Mouse (Mus musculus): ENCODE data around the gene Cux2. TPM values are rescaled to one million over a fixed set of nuclear protein-coding genes. Genes with fewer than 3 reads are reported as not detected.

Cux2 gene
- total and polyA plus RNA-seq, 3 experiments: 1.4 to 3.5 TPM; not detected in 1

DNA sequence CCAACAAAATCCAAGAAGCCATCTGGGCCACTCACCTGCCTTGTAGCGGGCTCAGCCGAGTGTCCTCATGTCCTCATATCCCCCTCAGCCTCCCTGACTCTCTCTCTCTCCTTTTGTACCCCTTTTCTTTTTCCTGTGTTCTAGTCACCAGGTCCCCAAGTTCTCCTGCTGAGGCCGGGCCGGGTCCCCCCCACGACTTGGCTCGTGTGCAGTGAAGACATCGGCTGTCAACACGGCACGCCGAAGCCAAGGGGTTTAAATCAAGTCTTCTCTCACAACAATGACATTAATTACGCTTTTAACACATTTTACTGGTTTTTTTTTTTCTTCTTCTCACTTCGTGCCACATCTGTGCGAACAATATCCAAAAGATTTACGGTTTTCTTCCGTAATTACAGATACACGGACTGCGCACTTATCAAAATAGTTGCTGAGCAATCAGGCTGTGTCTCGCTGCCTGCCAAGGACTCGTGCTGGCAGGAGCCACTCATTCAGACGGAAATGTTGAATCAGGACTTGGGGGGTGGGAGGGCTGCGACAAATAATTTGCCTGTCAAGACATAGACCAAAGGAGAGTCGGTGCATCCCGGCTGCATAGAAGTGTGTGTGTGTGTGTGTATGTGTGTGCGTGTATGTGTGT, 154.7 kb downstream of the Cux2 start:
- H3K9ac ChIP-seq (ENCODE audit: control insufficient read depth, low read depth, low read length, poor library complexity, severe bottlenecking): no peak overlapping the region

DNA sequence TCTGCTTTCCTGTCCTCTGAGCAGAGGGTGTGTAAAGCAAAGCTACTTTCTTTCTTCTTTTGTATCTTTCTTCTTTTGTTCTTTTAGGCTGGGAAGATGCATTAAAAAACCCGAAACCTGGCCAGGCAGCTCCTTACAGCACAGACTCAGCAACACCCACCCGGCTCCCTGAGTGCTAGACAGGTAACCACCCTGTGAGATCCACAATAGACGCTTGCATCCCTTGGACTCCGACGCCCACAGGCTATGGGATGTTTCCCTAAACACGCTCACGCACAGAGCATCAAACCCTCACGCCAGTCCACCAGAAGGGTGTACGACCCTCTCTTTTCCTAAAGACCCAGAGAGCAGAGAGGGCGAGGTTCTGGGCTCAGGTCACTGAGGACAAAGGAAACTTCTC, 155.3 kb downstream of the Cux2 start:
- H3K4me3 ChIP-seq (ENCODE audit: control insufficient read depth in 1 of 2, insufficient read depth in 1 of 2, low read depth in 2 of 2, low read length in 2 of 2): no peak overlapping the region
- H3K79me2 ChIP-seq (ENCODE audit: control insufficient read depth, insufficient read depth, low read length, poor library complexity): no peaks in the 10 kb centered on the region
- no peak overlapping the region for H3K27ac ChIP-seq (ENCODE audit: control insufficient read depth, low read depth, low read length)
- no peaks in the 10 kb centered on the region for H3K27me3 ChIP-seq (ENCODE audit: control insufficient read depth in 1 of 2, insufficient read depth in 2 of 2, low read length in 2 of 2)
- H3K4me1 ChIP-seq (ENCODE audit: control insufficient read depth in 1 of 2, insufficient read depth in 2 of 2, low read length in 2 of 2): no peaks in the 10 kb centered on the region
- H3K36me3 ChIP-seq (ENCODE audit: control insufficient read depth in 1 of 2, insufficient read depth in 2 of 2, low read length in 2 of 2): no peaks in the 10 kb centered on the region
- TF ChIP-seq NELFE (IDR thresholded peaks at IDR 0.05; ENCODE audit: low read depth, low read length) (no peak), GATA1 (IDR thresholded peaks at IDR 0.05; ENCODE audit: low read depth, low read length) (no peak), CHD2 (IDR thresholded peaks at IDR 0.05; ENCODE audit: low read length) (no peak), POLR2AphosphoS5 (IDR thresholded peaks at IDR 0.05; ENCODE audit: borderline replicate concordance, low read depth, low read length) (no peak), ZKSCAN1 (IDR thresholded peaks at IDR 0.05; ENCODE audit: low read depth, low read length) (no peak), USF2 (IDR thresholded peaks at IDR 0.05; ENCODE audit: borderline replicate concordance in 1 of 2, insufficient read depth in 1 of 2, low read depth in 1 of 2, low read length in 2 of 2) (no peak), TBP (IDR thresholded peaks at IDR 0.05; ENCODE audit: low read depth, low read length) (no peak), ETS1 (IDR thresholded peaks at IDR 0.05; ENCODE audit: low read depth, low read length) (no peak), MXI1 (IDR thresholded peaks at IDR 0.05; ENCODE audit: low read depth, low read length) (no peak), E2F4 (IDR thresholded peaks at IDR 0.05; ENCODE audit: borderline replicate concordance, low read depth, low read length) (no peak), ELF1 (IDR thresholded peaks at IDR 0.05; ENCODE audit: low read depth, low read length) (no peak), CTCF (IDR thresholded peaks at IDR 0.05 in 2 of 3, conservative IDR thresholded peaks at IDR 0.05 in 1 of 3; ENCODE audit: control insufficient read depth in 1 of 3, insufficient read depth in 1 of 3, low read depth in 2 of 3, low read length in 3 of 3, poor library complexity in 1 of 3, severe bottlenecking in 1 of 3) (no peak), MAZ (IDR thresholded peaks at IDR 0.05; ENCODE audit: low read depth, low read length) (no peak), MAX (IDR thresholded peaks at IDR 0.05; ENCODE audit: low read length) (no peak), KAT2A (conservative IDR thresholded peaks at IDR 0.05; ENCODE audit: low read depth, low read length) (no peak), RCOR1 (IDR thresholded peaks at IDR 0.05; ENCODE audit: low read depth, low read length) (no peak), USF1 (IDR thresholded peaks at IDR 0.05; ENCODE audit: low read depth, low read length) (no peak), POLR2AphosphoS2 (IDR thresholded peaks at IDR 0.05; ENCODE audit: low read length) (no peak), ZMIZ1 (IDR thresholded peaks at IDR 0.05; ENCODE audit: low read depth, low read length) (no peak)
- no peak for DNase-seq (ENCODE audit: low read depth, low spot score)
- no peak overlapping the region for H3K9ac ChIP-seq (ENCODE audit: control insufficient read depth, low read depth, low read length, poor library complexity, severe bottlenecking)
- H3K9me3 ChIP-seq (replicated peaks; ENCODE audit: insufficient read depth, low read length): no peaks in the 10 kb centered on the region

More for the DNA sequence above, 154.7 kb downstream of the Cux2 start:
- TF ChIP-seq ZNF384 (IDR thresholded peaks at IDR 0.05; ENCODE audit: low read depth, low read length) (no peak), EP300 (IDR thresholded peaks at IDR 0.05; ENCODE audit: low read depth in 1 of 2, low read length in 2 of 2) (no peak), JUND (IDR thresholded peaks at IDR 0.05; ENCODE audit: low read depth, low read length) (no peak), MEF2A (IDR thresholded peaks at IDR 0.05; ENCODE audit: extremely low read depth, insufficient replicate concordance, low read depth, low read length, poor library complexity, severe bottlenecking) (no peak), BHLHE40 (IDR thresholded peaks at IDR 0.05; ENCODE audit: borderline replicate concordance, low read depth, low read length) (no peak), ZMIZ1 (IDR thresholded peaks at IDR 0.05; ENCODE audit: low read depth, low read length) (no peak), MAX (IDR thresholded peaks at IDR 0.05; ENCODE audit: low read length) (no peak), USF2 (IDR thresholded peaks at IDR 0.05; ENCODE audit: borderline replicate concordance in 1 of 2, insufficient read depth in 1 of 2, low read depth in 1 of 2, low read length in 2 of 2) (no peak), POLR2A (IDR thresholded peaks at IDR 0.05; ENCODE audit: control insufficient read depth in 1 of 2, insufficient read depth in 1 of 2, low read depth in 1 of 2, low read length in 2 of 2, poor library complexity in 1 of 2) (no peak), ETS1 (IDR thresholded peaks at IDR 0.05; ENCODE audit: low read depth, low read length) (no peak)
- Histone ChIP-seq H3K36me3 (ENCODE audit: control insufficient read depth in 1 of 2, insufficient read depth in 2 of 2, low read length in 2 of 2) (no peaks in the 10 kb centered on the region), H3K27me3 (ENCODE audit: control insufficient read depth in 1 of 2, insufficient read depth in 2 of 2, low read length in 2 of 2) (no peaks in the 10 kb centered on the region), H3K4me1 (ENCODE audit: control insufficient read depth in 1 of 2, insufficient read depth in 2 of 2, low read length in 2 of 2) (no peaks in the 10 kb centered on the region), H3K79me2 (ENCODE audit: control insufficient read depth, insufficient read depth, low read length, poor library complexity) (no peaks in the 10 kb centered on the region), H3K4me3 (ENCODE audit: control insufficient read depth in 1 of 2, insufficient read depth in 1 of 2, low read depth in 2 of 2, low read length in 2 of 2) (no peak overlapping the region), H3K9me3 (replicated peaks; ENCODE audit: insufficient read depth, low read length) (no peaks in the 10 kb centered on the region), H3K27ac (ENCODE audit: control insufficient read depth, low read depth, low read length) (no peak overlapping the region)
- no peak for DNase-seq (ENCODE audit: low read depth, low spot score)
